Mouse (Mus musculus): ENCODE data around the gene Siah1b.

DNA sequence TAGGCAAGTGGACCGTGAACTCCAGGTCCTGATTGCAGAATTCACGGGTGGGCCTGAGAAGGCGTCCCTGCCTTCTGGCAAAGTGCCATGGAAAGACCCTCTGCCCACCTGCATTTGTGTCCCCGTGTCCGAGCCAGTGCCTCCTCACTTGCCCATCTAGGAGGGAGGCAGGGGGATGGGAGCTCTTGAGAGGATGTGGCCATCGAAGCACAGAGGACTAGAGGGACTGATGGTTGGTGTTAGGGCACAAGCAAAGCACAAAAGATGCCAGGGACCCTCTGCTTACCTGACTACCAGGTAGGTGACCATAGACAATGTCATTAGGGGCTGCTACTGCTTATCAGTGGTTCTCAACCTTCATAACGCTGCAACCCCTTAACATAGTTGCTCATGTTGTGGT lies 25.9 kb upstream of the Siah1b start:
- no peak for TF ChIP-seq ZC3H11A (IDR thresholded peaks at IDR 0.05; ENCODE audit: borderline replicate concordance, low read depth, low read length)
- no peak for TF ChIP-seq CHD2 (IDR thresholded peaks at IDR 0.05; ENCODE audit: low read depth, low read length)
- no peak for TF ChIP-seq HCFC1 (IDR thresholded peaks at IDR 0.05; ENCODE audit: borderline replicate concordance, insufficient read depth, low read length)
- no peak for TF ChIP-seq MAFK (IDR thresholded peaks at IDR 0.05; ENCODE audit: insufficient read depth, low read depth, low read length)
- TF ChIP-seq ZNF384 (IDR thresholded peaks at IDR 0.05; ENCODE audit: low read depth, low read length): no peak
